Mouse (Mus musculus): Measurements from ENCODE around the gene Irf2bp2. TPM values are rescaled to one million over a fixed set of nuclear protein-coding genes. Genes with fewer than 3 reads are reported as not detected.

The Irf2bp2 gene
- polyA plus RNA-seq, 1 experiment: 39.6 TPM

- DNase-seq (ENCODE audit: low read depth): no peak
- no peak for TF ChIP-seq CTCF (IDR thresholded peaks at IDR 0.05; ENCODE audit: borderline replicate concordance, extremely low read depth, insufficient read depth, insufficient read length)
- no peak for TF ChIP-seq POLR2A (IDR thresholded peaks at IDR 0.05; ENCODE audit: borderline replicate concordance, extremely low read depth, insufficient read depth, insufficient read length, poor library complexity, severe bottlenecking)
Measured at GRCm38 (mm10) chr8:126542757-126543156, 51.0 kb downstream of the Irf2bp2 start.

- TF ChIP-seq POLR2A (IDR thresholded peaks at IDR 0.05; ENCODE audit: borderline replicate concordance, extremely low read depth, insufficient read depth, insufficient read length, poor library complexity, severe bottlenecking) (no peak), CTCF (IDR thresholded peaks at IDR 0.05; ENCODE audit: borderline replicate concordance, extremely low read depth, insufficient read depth, insufficient read length) (no peak)
Measured at GRCm38 (mm10) chr8:126542090-126542689, 51.6 kb downstream of the Irf2bp2 start.

GRCm38 (mm10) chr8:126540298-126540697 is 53.5 kb downstream of the Irf2bp2 start:
- no peak for DNase-seq (ENCODE audit: low read depth)
- TF ChIP-seq CTCF (IDR thresholded peaks at IDR 0.05; ENCODE audit: borderline replicate concordance, extremely low read depth, insufficient read depth, insufficient read length) (no peak), POLR2A (IDR thresholded peaks at IDR 0.05; ENCODE audit: borderline replicate concordance, extremely low read depth, insufficient read depth, insufficient read length, poor library complexity, severe bottlenecking) (no peak)

More at GRCm38 (mm10) chr8:126542090-126542689, 51.6 kb downstream of the Irf2bp2 start:
- no peak for DNase-seq (ENCODE audit: low read depth)

GRCm38 (mm10) chr8:126539355-126540093 is 54.3 kb downstream of the Irf2bp2 start:
- TF ChIP-seq CTCF (IDR thresholded peaks at IDR 0.05; ENCODE audit: borderline replicate concordance, extremely low read depth, insufficient read depth, insufficient read length) (no peak), POLR2A (IDR thresholded peaks at IDR 0.05; ENCODE audit: borderline replicate concordance, extremely low read depth, insufficient read depth, insufficient read length, poor library complexity, severe bottlenecking) (no peak)
- DNase-seq (ENCODE audit: low read depth): peak; percentile 64

- TF ChIP-seq POLR2A (IDR thresholded peaks at IDR 0.05; ENCODE audit: borderline replicate concordance, extremely low read depth, insufficient read depth, insufficient read length, poor library complexity, severe bottlenecking): no peak
- peak; percentile 98 for DNase-seq (ENCODE audit: low read depth)
Measured at GRCm38 (mm10) chr8:126538648-126539354, 55.0 kb downstream of the Irf2bp2 start.

Other genes starting within 250 kb of the Irf2bp2 start
- gene Coa6, start 171.5 kb downstream of the Irf2bp2 start, polyA plus RNA-seq (2012; rRNA removed): 32.4 and 46.8 TPM in 2 replicates
- 5.9 and 6.4 TPM in 2 replicates for gene Tarbp1, start 118.9 kb downstream of the Irf2bp2 start, polyA plus RNA-seq (2012; rRNA removed)